Mouse (Mus musculus) hindbrain, postnatal 0 days (tissue): ENCODE measurements around the gene Shisa5. TPM values are rescaled to one million over a fixed set of nuclear protein-coding genes. Genes with fewer than 3 reads are reported as not detected.

Experiments
- ATAC-seq: fragments of 200-750 bp; cut with Nextera tagmentation; 2 replicates; pipeline ENCODE4 v1.8.0; 2017; ENCODE audit warnings: mild to moderate bottlenecking, moderate TSS enrichment, moderate library complexity
- DNase-seq: peaks from one replicate; pipeline ENCODE4 v3.0.0-alpha.2; 2015; ENCODE audit warnings: low spot score
- H3K27ac ChIP-seq: fragments of 300-500 bp; sonication (generic); 2 replicates; pipeline ENCODE4 v1.5.1; 2014; ENCODE audit warnings: mild to moderate bottlenecking
- H3K27me3 ChIP-seq: fragments of 300-500 bp; sonication (generic); 2 replicates; pipeline ENCODE4 v1.6.1; 2014; ENCODE audit warnings: low read length, mixed read lengths; ENCODE audit not compliant: insufficient read depth
- H3K36me3 ChIP-seq: fragments of 300-500 bp; sonication (generic); 2 replicates; pipeline ENCODE4 v1.6.1; 2014; ENCODE audit warnings: low read length, mixed read lengths; ENCODE audit not compliant: insufficient read depth
- H3K4me1 ChIP-seq: fragments of 300-500 bp; sonication (generic); 2 replicates; pipeline ENCODE4 v1.6.1; 2014; ENCODE audit warnings: antibody characterized with exemption, low read length, mixed read lengths; ENCODE audit not compliant: insufficient read depth
- H3K4me2 ChIP-seq: fragments of 300-500 bp; sonication (generic); 2 replicates; pipeline ENCODE4 v1.6.1; 2014; ENCODE audit warnings: low read depth, mild to moderate bottlenecking, low read length, moderate library complexity, mixed read lengths
- H3K4me3 ChIP-seq: fragments of 300-500 bp; sonication (generic); 2 replicates; pipeline ENCODE4 v1.5.1; 2014; ENCODE audit warnings: low read length
- H3K9ac ChIP-seq: fragments of 300-500 bp; sonication (generic); replicated peaks from 2 replicates; pipeline ENCODE4 v1.6.1; 2014; ENCODE audit warnings: mild to moderate bottlenecking, low read length, moderate library complexity, mixed read lengths
- H3K9me3 ChIP-seq: fragments of 300-500 bp; sonication (generic); 2 replicates; pipeline ENCODE4 v1.6.1; 2016; ENCODE audit warnings: low read length, mixed read lengths
- CTCF ChIP-seq: IDR thresholded peaks from 2 replicates; pipeline ENCODE4 v1.5.1; 2016; ENCODE audit warnings: antibody characterized with exemption, control low read depth, low read depth
- WGBS: fragments of 180-500 bp; shearing (Covaris S2); extraction: QIAGEN DNeasy Blood & Tissue Kit; methylation state at CpG from one replicate; pipeline ENCODE4 v1.1.7; 2014; 5-methylcytosine and 5-hydroxymethylcytosine counted together
- polyA plus RNA-seq: library from polyadenylated mRNA; unstranded; fragments of >200 nt; fragmentation: Nextera tagmentation; extraction: Ambion mirVana; gene quantifications from 2 replicates; pipeline ENCODE4 v1.2.1, GENCODE M21; 2015
- total RNA-seq: library from RNA; depleted of rRNA; stranded (reverse); fragments of >200 nt; gene quantifications from 2 replicates; pipeline ENCODE4 v1.2.3, GENCODE M21; 2014; rRNA removed

The Shisa5 gene
- total and polyA plus RNA-seq, 2 experiments from 2014 or later, result 77.6 to 90.6 TPM

GRCm38 (mm10) chr9:109107341-109107740 is 69.0 kb downstream of the Shisa5 start:
- no peak overlapping the region for H3K9ac ChIP-seq
- WGBS, result 65% methylated on average over 6 of the region's 6 CpGs
- no peaks in the 10 kb centered on the region for H3K4me1 ChIP-seq
- ATAC-seq, result no peak
- H3K27ac ChIP-seq, result no peak overlapping the region
- no peak overlapping the region for H3K4me2 ChIP-seq
- TF ChIP-seq CTCF, result no peak
- H3K27me3 ChIP-seq, result no peaks in the 10 kb centered on the region
- no peak for DNase-seq
- H3K4me3 ChIP-seq, result no peak overlapping the region
- H3K36me3 ChIP-seq, result peaks cover 50% of the 10 kb centered on the region
- H3K9me3 ChIP-seq, result no peaks in the 10 kb centered on the region

Other genes with a start within 250 kb of the Shisa5 start
- 33.6 and 72.6 TPM in 2 replicates for gene Nckipsd, start 230.2 kb upstream of the Shisa5 start, total RNA-seq
- 22.8 and 23.5 TPM in 2 replicates for gene Nckipsd, start 230.2 kb upstream of the Shisa5 start, polyA plus RNA-seq
- 49.2 and 86.4 TPM in 2 replicates for gene Celsr3, start 212.2 kb upstream of the Shisa5 start, total RNA-seq
- gene Celsr3, start 212.2 kb upstream of the Shisa5 start, polyA plus RNA-seq, result 5.8 and 7.8 TPM in 2 replicates
- 30.3 and 31.8 TPM in 2 replicates for gene Slc26a6, start 185.3 kb upstream of the Shisa5 start, total RNA-seq
- gene Slc26a6, start 185.3 kb upstream of the Shisa5 start, polyA plus RNA-seq, result 20.0 and 21.3 TPM in 2 replicates
- 0.16 TPM in 1 of 2 replicates, not detected in the other for gene Tmem89, start 123.9 kb upstream of the Shisa5 start, total RNA-seq
- 0.30 and 0.37 TPM in 2 replicates for gene Tmem89, start 123.9 kb upstream of the Shisa5 start, polyA plus RNA-seq
- 459 and 483 TPM in 2 replicates for gene Uqcrc1, start 101.9 kb upstream of the Shisa5 start, total RNA-seq
- gene Uqcrc1, start 101.9 kb upstream of the Shisa5 start, polyA plus RNA-seq, result 568 and 592 TPM in 2 replicates
- gene Col7a1, start 85.0 kb upstream of the Shisa5 start, total RNA-seq, result 1.9 and 2.0 TPM in 2 replicates
- gene Col7a1, start 85.0 kb upstream of the Shisa5 start, polyA plus RNA-seq, result 0.69 and 1.8 TPM in 2 replicates
- gene Ucn2, start 52.6 kb upstream of the Shisa5 start, total RNA-seq, result 0.58 TPM in 1 of 2 replicates, not detected in the other
- not detected in 2 replicates for gene Ucn2, start 52.6 kb upstream of the Shisa5 start, polyA plus RNA-seq
- 58.3 and 63.1 TPM in 2 replicates for gene Pfkfb4, start 46.8 kb upstream of the Shisa5 start, total RNA-seq
- 18.6 and 20.5 TPM in 2 replicates for gene Pfkfb4, start 46.8 kb upstream of the Shisa5 start, polyA plus RNA-seq
- 20.1 and 32.6 TPM in 2 replicates for gene Trex1, start 21.2 kb downstream of the Shisa5 start, total RNA-seq
- 14.3 and 14.4 TPM in 2 replicates for gene Trex1, start 21.2 kb downstream of the Shisa5 start, polyA plus RNA-seq
- 39.5 and 52.3 TPM in 2 replicates for gene Atrip, start 35.6 kb downstream of the Shisa5 start, total RNA-seq
- 30.6 and 32.2 TPM in 2 replicates for gene Atrip, start 35.6 kb downstream of the Shisa5 start, polyA plus RNA-seq
- 7.8 and 8.4 TPM in 2 replicates for gene Ccdc51, start 43.9 kb downstream of the Shisa5 start, total RNA-seq
- 5.1 and 6.7 TPM in 2 replicates for gene Ccdc51, start 43.9 kb downstream of the Shisa5 start, polyA plus RNA-seq
- gene Tma7, start 44.0 kb downstream of the Shisa5 start, total RNA-seq, result 56.2 and 73.8 TPM in 2 replicates
- 764 and 779 TPM in 2 replicates for gene Tma7, start 44.0 kb downstream of the Shisa5 start, polyA plus RNA-seq
- gene Plxnb1, start 56.8 kb downstream of the Shisa5 start, total RNA-seq, result 82.3 and 84.4 TPM in 2 replicates
- gene Plxnb1, start 56.8 kb downstream of the Shisa5 start, polyA plus RNA-seq, result 8.7 and 11.2 TPM in 2 replicates
- gene Fbxw21, start 123.5 kb downstream of the Shisa5 start, total RNA-seq, result not detected in 2 replicates
- gene Fbxw21, start 123.5 kb downstream of the Shisa5 start, polyA plus RNA-seq, result not detected in 2 replicates
- gene Fbxw13, start 157.4 kb downstream of the Shisa5 start, total RNA-seq, result not detected in 2 replicates
- gene Fbxw13, start 157.4 kb downstream of the Shisa5 start, polyA plus RNA-seq, result not detected in 2 replicates
- gene Fbxw20, start 196.2 kb downstream of the Shisa5 start, total RNA-seq, result not detected in 2 replicates
- not detected in 2 replicates for gene Fbxw20, start 196.2 kb downstream of the Shisa5 start, polyA plus RNA-seq
- not detected in 2 replicates for gene Fbxw14, start 249.1 kb downstream of the Shisa5 start, total RNA-seq
- not detected in 2 replicates for gene Fbxw14, start 249.1 kb downstream of the Shisa5 start, polyA plus RNA-seq